Mouse (Mus musculus): ENCODE measurements around the gene Arl2bp. TPM values are rescaled to one million over a fixed set of nuclear protein-coding genes. Genes with fewer than 3 reads are reported as not detected.

Arl2bp gene
- polyA plus RNA-seq (2014; fragmentation: Nextera tagmentation; extraction: Ambion mirVana), result 89.3 and 101 TPM in 2 replicates

DNA sequence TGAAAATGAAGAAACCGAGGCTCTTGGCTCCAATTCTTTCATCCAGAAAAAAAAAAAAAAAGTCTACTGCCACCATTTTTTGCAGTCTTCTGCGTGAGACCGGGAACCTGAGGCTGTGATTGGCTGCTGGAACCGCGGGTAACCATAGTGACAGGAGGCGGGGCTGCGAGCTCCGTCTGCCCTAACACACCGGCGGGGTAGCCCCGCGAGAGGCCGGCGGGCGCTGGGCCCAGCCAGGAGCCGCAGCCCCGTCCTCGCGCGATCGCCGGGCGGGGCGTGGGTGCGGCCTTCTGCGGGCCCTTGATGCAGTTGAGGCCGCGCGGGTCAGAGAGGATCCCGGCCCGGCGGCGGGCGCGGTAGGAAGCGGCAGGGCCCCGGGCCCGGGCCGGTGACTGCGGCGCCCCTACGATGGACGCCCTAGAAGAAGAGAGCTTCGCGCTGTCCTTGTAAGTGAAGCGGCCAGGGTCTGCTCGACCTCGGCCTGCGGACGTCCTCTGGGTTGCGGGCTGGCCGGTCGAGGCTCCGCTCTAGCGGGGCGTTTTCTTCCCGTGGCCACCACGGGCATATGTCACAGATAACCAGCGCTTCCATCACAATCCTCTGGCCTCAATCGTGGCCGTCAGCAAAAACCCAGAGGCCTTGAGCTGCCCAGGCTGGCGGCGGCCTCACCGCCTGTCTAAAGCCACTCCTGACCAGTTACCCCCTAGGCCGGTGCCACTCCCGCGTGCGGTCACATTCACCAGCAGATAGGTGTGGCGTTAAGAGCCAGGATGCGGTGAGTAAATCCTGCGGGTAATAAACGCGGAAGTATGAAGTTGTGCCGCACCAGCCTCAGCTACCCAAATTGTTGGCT is at the start of gene Arl2bp:
Arl2bp (plus strand) TSS at position 145 of the 853 bp plus-strand sequence.
- Histone ChIP-seq H3K4me1 (ENCODE audit: control insufficient read depth, insufficient read depth, low read length) (peaks cover 10% of the 10 kb centered on the region), H3K9me3 (replicated peaks; ENCODE audit: control insufficient read depth, low read length) (no peaks in the 10 kb centered on the region), H3K9ac (ENCODE audit: low read length) (peak within 1 kb of the TSS; percentile 97), H3K4me3 (ENCODE audit: low read depth, low read length) (peak within 1 kb of the TSS; percentile 96), H3K36me3 (ENCODE audit: control insufficient read depth, insufficient read depth, low read length) (peaks cover 23% of the 10 kb centered on the region), H3K4me2 (ENCODE audit: low read length) (peak within 1 kb of the TSS; percentile 63), H3K27me3 (replicated peaks; ENCODE audit: control insufficient read depth, insufficient read depth, low read length) (no peaks in the 10 kb centered on the region), H3K27ac (ENCODE audit: low read depth, low read length) (peak within 1 kb of the TSS; percentile 86)
- ATAC-seq (peak; percentile 100), DNase-seq (ENCODE audit: low spot score) (peak; percentile 98)
- WGBS, result under 1% methylated on average over 64 of the region's 74 CpGs

DNA sequence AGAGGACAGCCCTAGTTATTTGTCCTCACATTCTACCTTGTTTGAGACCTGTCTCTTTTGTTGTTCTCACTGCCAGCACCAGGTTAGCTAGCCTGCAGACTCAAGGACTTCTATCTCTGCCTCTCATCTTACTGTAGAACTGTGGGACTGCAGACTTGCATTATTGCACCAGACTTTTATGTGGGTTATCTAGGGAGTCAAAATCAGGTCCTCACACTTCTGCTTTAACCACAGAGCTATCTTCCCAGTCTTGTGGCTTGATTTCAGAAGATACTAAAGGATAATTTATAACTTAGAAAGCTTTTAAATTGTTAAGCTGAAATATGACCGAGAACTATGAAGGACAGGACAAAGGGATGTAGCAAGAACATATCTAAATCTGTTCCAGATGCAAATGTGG is 41.5 kb upstream of the Arl2bp start:
- ATAC-seq (no peak), DNase-seq (ENCODE audit: low spot score) (no peak)
- Histone ChIP-seq H3K36me3 (ENCODE audit: control insufficient read depth, insufficient read depth, low read length) (peaks cover 13% of the 10 kb centered on the region), H3K27me3 (replicated peaks; ENCODE audit: control insufficient read depth, insufficient read depth, low read length) (no peaks in the 10 kb centered on the region), H3K4me3 (ENCODE audit: low read depth, low read length) (no peak overlapping the region), H3K27ac (ENCODE audit: low read depth, low read length) (no peak overlapping the region), H3K9ac (ENCODE audit: low read length) (no peak overlapping the region), H3K9me3 (replicated peaks; ENCODE audit: control insufficient read depth, low read length) (no peaks in the 10 kb centered on the region), H3K4me1 (ENCODE audit: control insufficient read depth, insufficient read depth, low read length) (no peaks in the 10 kb centered on the region), H3K4me2 (ENCODE audit: low read length) (no peak overlapping the region)
- 93% methylated on average over 1 of the region's 1 CpGs for whole genome bisulfite sequencing

DNA sequence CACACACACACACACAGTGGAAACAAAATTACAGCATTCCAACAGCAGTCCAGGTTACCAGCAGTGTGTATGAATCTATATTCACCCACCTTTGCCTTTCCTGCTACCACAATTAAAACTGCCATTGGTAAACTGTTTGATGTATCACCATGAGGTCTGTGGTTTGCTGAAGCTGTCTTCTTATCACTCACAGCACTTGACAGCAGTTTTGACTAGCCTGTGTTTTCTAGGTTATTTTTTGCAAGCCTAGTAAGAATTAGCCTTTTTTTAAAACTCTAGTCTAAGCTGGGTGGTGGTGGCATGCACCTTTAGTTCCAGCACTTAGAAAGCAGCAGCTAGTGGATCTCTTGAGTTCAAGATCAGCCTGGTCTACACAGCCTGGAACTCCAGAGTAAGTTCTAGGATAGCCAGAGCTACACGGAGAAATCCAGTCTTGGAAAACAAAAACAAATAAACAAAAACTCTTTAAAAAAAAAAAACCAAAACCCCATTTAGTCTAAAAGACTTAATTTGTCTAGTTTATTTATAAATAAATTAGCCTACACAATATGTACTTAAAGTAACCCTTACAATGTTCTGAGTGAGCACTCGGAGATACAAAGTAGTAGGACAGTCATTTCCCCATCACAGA is 32.7 kb upstream of the Arl2bp start:
- H3K36me3 ChIP-seq (ENCODE audit: control insufficient read depth, insufficient read depth, low read length), result peaks cover 77% of the 10 kb centered on the region
- WGBS, result 97% methylated on average over 2 of the region's 2 CpGs
- H3K9ac ChIP-seq (ENCODE audit: low read length), result no peak overlapping the region
- no peaks in the 10 kb centered on the region for H3K27me3 ChIP-seq (replicated peaks; ENCODE audit: control insufficient read depth, insufficient read depth, low read length)
- H3K27ac ChIP-seq (ENCODE audit: low read depth, low read length), result no peak overlapping the region
- no peak overlapping the region for H3K4me2 ChIP-seq (ENCODE audit: low read length)
- H3K4me3 ChIP-seq (ENCODE audit: low read depth, low read length), result no peak overlapping the region
- H3K4me1 ChIP-seq (ENCODE audit: control insufficient read depth, insufficient read depth, low read length), result no peaks in the 10 kb centered on the region
- no peaks in the 10 kb centered on the region for H3K9me3 ChIP-seq (replicated peaks; ENCODE audit: control insufficient read depth, low read length)
- DNase-seq (ENCODE audit: low spot score), result no peak
- no peak for ATAC-seq

GRCm38 (mm10) chr8:94634211-94634610 is 32.2 kb upstream of the Arl2bp start:
- Histone ChIP-seq H3K4me1 (ENCODE audit: control insufficient read depth, insufficient read depth, low read length) (no peaks in the 10 kb centered on the region), H3K4me2 (ENCODE audit: low read length) (no peak overlapping the region), H3K36me3 (ENCODE audit: control insufficient read depth, insufficient read depth, low read length) (peaks cover 81% of the 10 kb centered on the region), H3K4me3 (ENCODE audit: low read depth, low read length) (no peak overlapping the region), H3K9me3 (replicated peaks; ENCODE audit: control insufficient read depth, low read length) (no peaks in the 10 kb centered on the region), H3K9ac (ENCODE audit: low read length) (no peak overlapping the region), H3K27ac (ENCODE audit: low read depth, low read length) (no peak overlapping the region), H3K27me3 (replicated peaks; ENCODE audit: control insufficient read depth, insufficient read depth, low read length) (no peaks in the 10 kb centered on the region)
- DNase-seq (ENCODE audit: low spot score) (no peak), ATAC-seq (no peak)

DNA sequence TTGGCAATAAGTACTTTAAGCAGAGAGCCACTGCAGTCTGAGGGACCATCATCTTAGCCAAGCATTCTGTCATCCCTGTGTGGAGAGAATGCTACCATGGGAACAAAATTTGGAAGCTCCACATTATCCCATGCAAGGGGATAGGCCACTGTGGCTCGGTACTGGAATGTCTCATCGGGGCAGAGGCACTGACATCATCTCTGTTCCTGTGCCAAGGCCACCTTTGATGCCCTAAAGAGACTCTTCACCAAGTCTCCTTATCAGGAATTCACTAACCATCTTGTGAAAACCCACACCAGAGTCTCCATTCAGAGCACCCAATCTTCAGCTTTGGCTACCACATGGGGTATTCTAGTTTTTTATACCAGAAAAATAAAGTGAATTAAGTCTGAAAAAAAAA is 25.2 kb upstream of the Arl2bp start:
- DNase-seq (ENCODE audit: low spot score) (no peak), ATAC-seq (no peak)
- no peak overlapping the region for H3K4me2 ChIP-seq (ENCODE audit: low read length)
- H3K4me1 ChIP-seq (ENCODE audit: control insufficient read depth, insufficient read depth, low read length), result no peaks in the 10 kb centered on the region
- WGBS, result 98% methylated on average over 2 of the region's 2 CpGs
- no peak overlapping the region for H3K27ac ChIP-seq (ENCODE audit: low read depth, low read length)
- H3K36me3 ChIP-seq (ENCODE audit: control insufficient read depth, insufficient read depth, low read length), result peaks cover 77% of the 10 kb centered on the region
- H3K9me3 ChIP-seq (replicated peaks; ENCODE audit: control insufficient read depth, low read length), result no peaks in the 10 kb centered on the region
- H3K9ac ChIP-seq (ENCODE audit: low read length), result no peak overlapping the region
- no peaks in the 10 kb centered on the region for H3K27me3 ChIP-seq (replicated peaks; ENCODE audit: control insufficient read depth, insufficient read depth, low read length)
- H3K4me3 ChIP-seq (ENCODE audit: low read depth, low read length), result no peak overlapping the region

GRCm38 (mm10) chr8:94641938-94642337 is 24.5 kb upstream of the Arl2bp start:
- H3K4me2 ChIP-seq (ENCODE audit: low read length), result no peak overlapping the region
- DNase-seq (ENCODE audit: low spot score), result no peak
- H3K36me3 ChIP-seq (ENCODE audit: control insufficient read depth, insufficient read depth, low read length), result peaks cover 78% of the 10 kb centered on the region
- no peaks in the 10 kb centered on the region for H3K27me3 ChIP-seq (replicated peaks; ENCODE audit: control insufficient read depth, insufficient read depth, low read length)
- no peaks in the 10 kb centered on the region for H3K9me3 ChIP-seq (replicated peaks; ENCODE audit: control insufficient read depth, low read length)
- no peak overlapping the region for H3K9ac ChIP-seq (ENCODE audit: low read length)
- no peak overlapping the region for H3K27ac ChIP-seq (ENCODE audit: low read depth, low read length)
- no peak overlapping the region for H3K4me3 ChIP-seq (ENCODE audit: low read depth, low read length)
- no peak for ATAC-seq
- no peaks in the 10 kb centered on the region for H3K4me1 ChIP-seq (ENCODE audit: control insufficient read depth, insufficient read depth, low read length)
- 92% methylated on average over 3 of the region's 3 CpGs for WGBS

- no peak for ATAC-seq
- Histone ChIP-seq H3K36me3 (ENCODE audit: control insufficient read depth, insufficient read depth, low read length) (peaks cover 68% of the 10 kb centered on the region), H3K9me3 (replicated peaks; ENCODE audit: control insufficient read depth, low read length) (no peaks in the 10 kb centered on the region), H3K4me1 (ENCODE audit: control insufficient read depth, insufficient read depth, low read length) (no peaks in the 10 kb centered on the region), H3K27me3 (replicated peaks; ENCODE audit: control insufficient read depth, insufficient read depth, low read length) (no peaks in the 10 kb centered on the region), H3K9ac (ENCODE audit: low read length) (no peak overlapping the region), H3K4me2 (ENCODE audit: low read length) (no peak overlapping the region), H3K27ac (ENCODE audit: low read depth, low read length) (no peak overlapping the region), H3K4me3 (ENCODE audit: low read depth, low read length) (no peak overlapping the region)
- no peak for DNase-seq (ENCODE audit: low spot score)
- 67% methylated on average over 1 of the region's 1 CpGs for WGBS
Measured at GRCm38 (mm10) chr8:94645202-94645601, 21.2 kb upstream of the Arl2bp start.

- no peak overlapping the region for H3K4me2 ChIP-seq (ENCODE audit: low read length)
- peaks cover 64% of the 10 kb centered on the region for H3K36me3 ChIP-seq (ENCODE audit: control insufficient read depth, insufficient read depth, low read length)
- no peak overlapping the region for H3K27ac ChIP-seq (ENCODE audit: low read depth, low read length)
- no peak overlapping the region for H3K9ac ChIP-seq (ENCODE audit: low read length)
- ATAC-seq, result no peak
- no peak overlapping the region for H3K4me3 ChIP-seq (ENCODE audit: low read depth, low read length)
- 85% methylated on average over 3 of the region's 3 CpGs for whole genome bisulfite sequencing
- no peaks in the 10 kb centered on the region for H3K9me3 ChIP-seq (replicated peaks; ENCODE audit: control insufficient read depth, low read length)
- H3K27me3 ChIP-seq (replicated peaks; ENCODE audit: control insufficient read depth, insufficient read depth, low read length), result no peaks in the 10 kb centered on the region
- H3K4me1 ChIP-seq (ENCODE audit: control insufficient read depth, insufficient read depth, low read length), result no peaks in the 10 kb centered on the region
- peak; percentile 5 for DNase-seq (ENCODE audit: low spot score)
Measured at GRCm38 (mm10) chr8:94646165-94646564, 20.2 kb upstream of the Arl2bp start.

- no peaks in the 10 kb centered on the region for H3K4me1 ChIP-seq (ENCODE audit: control insufficient read depth, insufficient read depth, low read length)
- H3K36me3 ChIP-seq (ENCODE audit: control insufficient read depth, insufficient read depth, low read length), result peaks cover 74% of the 10 kb centered on the region
- ATAC-seq (no peak), DNase-seq (ENCODE audit: low spot score) (no peak)
- 26% methylated on average over 3 of the region's 3 CpGs for WGBS
- H3K4me2 ChIP-seq (ENCODE audit: low read length), result no peak overlapping the region
- no peaks in the 10 kb centered on the region for H3K27me3 ChIP-seq (replicated peaks; ENCODE audit: control insufficient read depth, insufficient read depth, low read length)
- no peaks in the 10 kb centered on the region for H3K9me3 ChIP-seq (replicated peaks; ENCODE audit: control insufficient read depth, low read length)
- no peak overlapping the region for H3K27ac ChIP-seq (ENCODE audit: low read depth, low read length)
- H3K9ac ChIP-seq (ENCODE audit: low read length), result no peak overlapping the region
- no peak overlapping the region for H3K4me3 ChIP-seq (ENCODE audit: low read depth, low read length)
Measured at GRCm38 (mm10) chr8:94649496-94649895, 16.9 kb upstream of the Arl2bp start.

All from forebrain, embryonic 14.5 days (tissue).